Comparison of ENCODE assay signal across 8 mouse cellular contexts in the genomic region with DNA sequence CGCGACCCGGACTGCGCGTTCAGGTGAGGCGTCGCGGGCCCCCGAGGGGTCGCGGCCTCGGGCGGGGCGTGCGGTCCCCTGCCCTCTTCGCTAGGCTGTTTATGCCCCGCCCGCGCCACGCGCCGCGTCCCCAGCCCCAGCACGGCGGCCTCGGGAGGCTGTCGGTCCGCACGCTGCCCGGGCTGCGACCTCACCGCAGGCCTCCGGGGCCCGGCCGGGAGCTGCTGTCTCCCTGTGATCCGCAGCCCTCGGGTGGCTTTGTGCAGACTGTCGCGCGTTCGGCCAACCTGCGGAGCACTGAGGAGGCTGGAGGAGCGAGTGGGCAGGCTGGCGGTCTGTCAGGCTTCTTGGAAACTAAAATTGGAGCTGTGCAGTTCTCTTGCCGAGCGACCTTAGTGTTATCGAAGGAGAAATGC. TPM values are rescaled to one million over a fixed set of nuclear protein-coding genes. Genes with fewer than 3 reads are reported as not detected.
DNase-seq lines count a peak whose midpoint lies in the region; ATAC-seq and TF ChIP-seq lines count a peak whose summit lies in the region.

No protein-coding gene starts in this region.

- peaks cover 14% of the 10 kb centered on the region for H3K4me1 ChIP-seq in G1E (ENCODE audit: insufficient read depth, low read depth, low read length)
- H3K4me1 ChIP-seq in embryonic facial prominence, embryonic 14.5 days (ENCODE audit: control insufficient read depth, insufficient read depth, low read length) = peaks cover 15% of the 10 kb centered on the region
- H3K4me1 ChIP-seq in heart, embryonic 12.5 days (replicated peaks) = peaks cover 13% of the 10 kb centered on the region; the same call in 1 of the 2 replicates
- peaks cover 18% of the 10 kb centered on the region for H3K4me1 ChIP-seq in lung, embryonic 16.5 days (replicated peaks; ENCODE audit: control insufficient read depth, insufficient read depth, low read length)
- H3K4me1 ChIP-seq in olfactory bulb, adult 2 months (ENCODE audit: control insufficient read depth, insufficient read depth, low read length) = 0 out of 2 replicates have a peak, but pooled peaks cover 6% of the 10 kb centered on the region

- WGBS in embryonic facial prominence, embryonic 14.5 days = 2% methylated on average over 17 of the region's 47 CpGs
- under 1% methylated on average over 43 of the region's 47 CpGs for WGBS in heart, embryonic 12.5 days
- WGBS in lung, embryonic 16.5 days = under 1% methylated on average over 40 of the region's 47 CpGs
- WGBS in olfactory bulb, adult 2 months = under 1% methylated on average over 47 of the region's 47 CpGs

- DNase-seq in G1E (ENCODE audit: low spot score) = peak; percentile 57
- peak; percentile 43 for DNase-seq in adrenal gland, adult 8-10 months
- peak; percentile 57 for DNase-seq in embryonic facial prominence, embryonic 14.5 days (ENCODE audit: low spot score)
- peak; percentile 6 to 39 for DNase-seq in layer of hippocampus, adult 2 months (ENCODE audit: low spot score in 2 of 2)
- no peak for DNase-seq in retina, embryonic 14.5 days (ENCODE audit: low spot score)

- ATAC-seq in G1E (ENCODE audit: extremely low read depth, insufficient number of reproducible peaks, low FRiP score, poor library complexity, severe bottlenecking) = no peak
- ATAC-seq in embryonic facial prominence, embryonic 14.5 days (ENCODE audit: low read depth) = peak; percentile 76
- peak; percentile 86 for ATAC-seq in heart, embryonic 12.5 days (ENCODE audit: insufficient number of reproducible peaks, low FRiP score)
- peak; percentile 80 for ATAC-seq in lung, embryonic 16.5 days (ENCODE audit: low read depth)

- TF ChIP-seq POLR2A in olfactory bulb, adult 2 months (IDR thresholded peaks at IDR 0.05; ENCODE audit: insufficient read depth, low read depth, low read length) = no peak

- peaks cover 6% of the 10 kb centered on the region for H3K27me3 ChIP-seq in G1E (ENCODE audit: insufficient read depth, low read length)
- H3K27me3 ChIP-seq in embryonic facial prominence, embryonic 14.5 days (replicated peaks; ENCODE audit: control insufficient read depth, insufficient read depth, low read length) = no peaks in the 10 kb centered on the region
- H3K27me3 ChIP-seq in heart, embryonic 12.5 days (replicated peaks) = no peaks in the 10 kb centered on the region
- no peaks in the 10 kb centered on the region for H3K27me3 ChIP-seq in lung, embryonic 16.5 days (ENCODE audit: control insufficient read depth, insufficient read depth, low read depth, low read length)

- peak overlapping the region; percentile 86 for H3K27ac ChIP-seq in embryonic facial prominence, embryonic 14.5 days (replicated peaks; ENCODE audit: low read depth, low read length)
- H3K27ac ChIP-seq in heart, embryonic 12.5 days (ENCODE audit: poor library complexity, severe bottlenecking) = peak overlapping the region; percentile 91
- H3K27ac ChIP-seq in layer of hippocampus, adult 2 months = peak overlapping the region; percentile 99
- H3K27ac ChIP-seq in lung, embryonic 16.5 days (ENCODE audit: low read length) = peak overlapping the region; percentile 87
- peak overlapping the region; percentile 89 for H3K27ac ChIP-seq in olfactory bulb, adult 2 months (ENCODE audit: insufficient read depth, low read depth, low read length)

- H3K4me3 ChIP-seq in G1E (ENCODE audit: low read depth, low read length) = peak overlapping the region; percentile 92
- H3K4me3 ChIP-seq in embryonic facial prominence, embryonic 14.5 days (ENCODE audit: low read depth, low read length) = peak overlapping the region; percentile 97
- peak overlapping the region; percentile 82 for H3K4me3 ChIP-seq in heart, embryonic 12.5 days
- peak overlapping the region; percentile 74 for H3K4me3 ChIP-seq in layer of hippocampus, adult 2 months
- H3K4me3 ChIP-seq in lung, embryonic 16.5 days (ENCODE audit: low read length) = peak overlapping the region; percentile 96
- H3K4me3 ChIP-seq in olfactory bulb, adult 2 months (ENCODE audit: insufficient read depth, low read depth, low read length) = peak overlapping the region; percentile 71

- peak overlapping the region; percentile 69 for H3K4me2 ChIP-seq in embryonic facial prominence, embryonic 14.5 days (ENCODE audit: low read depth, low read length)
- H3K4me2 ChIP-seq in heart, embryonic 12.5 days = peak overlapping the region; percentile 76
- peak overlapping the region; percentile 78 for H3K4me2 ChIP-seq in lung, embryonic 16.5 days (ENCODE audit: low read depth, low read length)

- peak overlapping the region; percentile 93 for H3K9ac ChIP-seq in embryonic facial prominence, embryonic 14.5 days (ENCODE audit: low read depth, low read length)
- peak overlapping the region; percentile 95 for H3K9ac ChIP-seq in heart, embryonic 12.5 days
- H3K9ac ChIP-seq in lung, embryonic 16.5 days (ENCODE audit: low read length) = peak overlapping the region; percentile 97

- TF ChIP-seq CTCF in G1E (IDR thresholded peaks at IDR 0.05; ENCODE audit: low read depth, low read length) = no peak
- TF ChIP-seq CTCF in layer of hippocampus, adult 2 months (conservative IDR thresholded peaks at IDR 0.05) = no peak
- no peak for TF ChIP-seq CTCF in olfactory bulb, adult 2 months (IDR thresholded peaks at IDR 0.05; ENCODE audit: insufficient read depth, low read depth, low read length)

- H3K9me3 ChIP-seq in G1E (replicated peaks) = no peaks in the 10 kb centered on the region
- H3K9me3 ChIP-seq in embryonic facial prominence, embryonic 14.5 days (ENCODE audit: control insufficient read depth, low read length) = no peaks in the 10 kb centered on the region
- H3K9me3 ChIP-seq in heart, embryonic 12.5 days (replicated peaks) = no peaks in the 10 kb centered on the region
- no peaks in the 10 kb centered on the region for H3K9me3 ChIP-seq in lung, embryonic 16.5 days (ENCODE audit: control insufficient read depth, low read length)

- H3K36me3 ChIP-seq in G1E (replicated peaks) = peaks cover 10% of the 10 kb centered on the region
- no peaks in the 10 kb centered on the region for H3K36me3 ChIP-seq in embryonic facial prominence, embryonic 14.5 days (ENCODE audit: control insufficient read depth, insufficient read depth, low read length)
- H3K36me3 ChIP-seq in heart, embryonic 12.5 days = no peaks in the 10 kb centered on the region
- no peaks in the 10 kb centered on the region for H3K36me3 ChIP-seq in lung, embryonic 16.5 days (ENCODE audit: control insufficient read depth, insufficient read depth, low read length)

RNA-seq across cellular contexts. Expression of gene Fnip1, which starts 0.4 kb away (rescaled TPM):
- total RNA-seq in G1E (2014; fragmentation: Nextera tagmentation) (50.8 and 56.1 TPM in 2 replicates), G1E (2017) (62.1 and 74.0 TPM in 2 replicates)
- polyA plus RNA-seq in G1E (2012) = 0.96 and 1.6 TPM in 2 replicates
- 10 to 100 TPM; 26.4 to 34.7 (median 30.6) TPM for total RNA-seq in adrenal gland, adult 8-10 months (2022)
- polyA plus RNA-seq in embryonic facial prominence, embryonic 14.5 days (2014; fragmentation: Nextera tagmentation; extraction: Ambion mirVana) = 14.7 and 14.8 TPM in 2 replicates
- 10.4 and 11.2 TPM in 2 replicates for polyA plus RNA-seq in heart, embryonic 12.5 days (2016; fragmentation: Nextera tagmentation; extraction: Ambion mirVana)
- total RNA-seq in layer of hippocampus, adult 2 months (2021) = 10 to 100 TPM; 34.5 to 34.9 TPM
- polyA plus RNA-seq in lung, embryonic 16.5 days (2015; fragmentation: Nextera tagmentation; extraction: Ambion mirVana) = 10.1 and 10.3 TPM in 2 replicates
- polyA plus RNA-seq in olfactory bulb, adult 2 months (2012; ENCODE audit: insufficient read depth, insufficient read length, low replicate concordance, missing spikeins) = not detected in 2 replicates
